25 mouse cellular contexts compared by ENCODE assay signal in the genomic region with DNA sequence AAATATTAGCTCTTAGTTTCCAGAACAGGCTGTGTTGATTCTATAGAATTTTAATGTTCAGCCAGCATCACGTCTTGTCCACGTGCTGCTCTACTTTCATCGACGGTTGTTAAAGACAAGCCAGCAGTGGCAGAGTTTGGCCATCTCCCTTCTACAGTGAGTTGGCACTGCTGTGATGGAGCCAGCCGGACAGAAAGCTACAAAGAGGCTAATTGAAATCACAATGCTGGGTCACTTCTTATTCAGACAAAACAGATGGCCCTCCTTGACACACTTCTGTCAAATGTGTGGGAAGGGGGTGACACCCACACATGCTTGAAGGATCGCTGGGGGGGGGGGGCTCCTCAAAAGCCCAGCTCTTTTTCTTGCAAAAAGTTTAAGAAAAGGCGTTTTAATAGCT. TPM values are rescaled to one million over a fixed set of nuclear protein-coding genes. Genes with fewer than 3 reads are reported as not detected.
A peak's percentile ranks its signal among the peaks of the same experiment; 100 is the strongest.
DNase-seq lines count a peak whose midpoint lies in the region; ATAC-seq and TF ChIP-seq lines count a peak whose summit lies in the region.
"Had no signal": no experiment of that assay in that cellular context is flagged by ENCODE, and none has a peak within 500 bp of the region (broad histone marks: within the 10 kb centered on the region; RNA-seq: fewer than 3 reads in every experiment).

No protein-coding gene starts in this region.

- DNase-seq in forebrain, embryonic 11.5 days (ENCODE audit: low spot score), result no peak
- DNase-seq in midbrain, postnatal 0 days (ENCODE audit: low spot score), result peak; percentile 32
- DNase-seq in brain, embryonic 14.5 days (ENCODE audit: low read depth), result peak; percentile 57
- DNase-seq: adrenal gland, postnatal 10 days; adrenal gland, postnatal 36 days; B cell, adult 2 months; cerebellum, adult 18-20 months; cerebellum, adult 9-10 months; cerebellum, postnatal 25 days; gastrocnemius, postnatal 25 days; heart, adult 2 months; kidney, adult 2 months had no signal

- no peak overlapping the region for H3K4me2 ChIP-seq in forebrain, embryonic 13.5 days
- no peak overlapping the region for H3K4me2 ChIP-seq in forebrain, embryonic 11.5 days (ENCODE audit: low read depth, low read length, severe bottlenecking)
- H3K4me2 ChIP-seq in hindbrain, embryonic 15.5 days, result no peak overlapping the region
- no peak overlapping the region for H3K4me2 ChIP-seq in hindbrain, embryonic 12.5 days (replicated peaks)
- no peak overlapping the region for H3K4me2 ChIP-seq in midbrain, postnatal 0 days (ENCODE audit: low read depth, low read length, poor library complexity, severe bottlenecking)
- H3K4me2 ChIP-seq in midbrain, embryonic 15.5 days, result no peak overlapping the region
- H3K4me2 ChIP-seq: embryonic facial prominence, embryonic 12.5 days; embryonic facial prominence, embryonic 15.5 days; forebrain, embryonic 12.5 days; heart, embryonic 11.5 days had no signal

- no peak for TF ChIP-seq CTCF in midbrain, postnatal 0 days (IDR thresholded peaks at IDR 0.05)
- no peak for TF ChIP-seq CTCF in brain, embryonic 14.5 days (IDR thresholded peaks at IDR 0.05; ENCODE audit: borderline replicate concordance, extremely low read depth, insufficient read depth, insufficient read length)

- H3K4me1 ChIP-seq in forebrain, embryonic 13.5 days, result peaks cover 7% of the 10 kb centered on the region
- no peaks in the 10 kb centered on the region for H3K4me1 ChIP-seq in forebrain, embryonic 11.5 days (replicated peaks; ENCODE audit: control insufficient read depth, insufficient read depth, low read length)
- H3K4me1 ChIP-seq in hindbrain, embryonic 15.5 days (replicated peaks), result peaks cover 6% of the 10 kb centered on the region; the same call in 1 of the 2 replicates
- no peaks in the 10 kb centered on the region for H3K4me1 ChIP-seq in hindbrain, embryonic 12.5 days
- peaks cover 8% of the 10 kb centered on the region; the same call in 1 of the 2 replicates for H3K4me1 ChIP-seq in midbrain, postnatal 0 days (ENCODE audit: insufficient read depth, low read length)
- H3K4me1 ChIP-seq in midbrain, embryonic 15.5 days, result peaks cover 14% of the 10 kb centered on the region

- H3K27ac ChIP-seq in forebrain, embryonic 13.5 days, result no peak overlapping the region
- H3K27ac ChIP-seq in forebrain, embryonic 11.5 days (ENCODE audit: low read depth, low read length), result no peak overlapping the region
- no peak overlapping the region for H3K27ac ChIP-seq in hindbrain, embryonic 15.5 days (replicated peaks)
- no peak overlapping the region for H3K27ac ChIP-seq in hindbrain, embryonic 12.5 days
- no peak overlapping the region for H3K27ac ChIP-seq in midbrain, postnatal 0 days (ENCODE audit: low read depth, low read length)
- no peak overlapping the region for H3K27ac ChIP-seq in midbrain, embryonic 15.5 days
- H3K27ac ChIP-seq: embryonic facial prominence, embryonic 12.5 days; embryonic facial prominence, embryonic 15.5 days; forebrain, embryonic 12.5 days; heart, adult 2 months had no signal

- H3K9ac ChIP-seq in forebrain, embryonic 13.5 days, result no peak overlapping the region
- no peak overlapping the region for H3K9ac ChIP-seq in forebrain, embryonic 11.5 days (ENCODE audit: low read length)
- H3K9ac ChIP-seq in hindbrain, embryonic 15.5 days, result no peak overlapping the region
- no peak overlapping the region for H3K9ac ChIP-seq in hindbrain, embryonic 12.5 days
- no peak overlapping the region for H3K9ac ChIP-seq in midbrain, postnatal 0 days (replicated peaks; ENCODE audit: low read length, poor library complexity, severe bottlenecking)
- no peak overlapping the region for H3K9ac ChIP-seq in midbrain, embryonic 15.5 days
- H3K9ac ChIP-seq: embryonic facial prominence, embryonic 12.5 days; embryonic facial prominence, embryonic 15.5 days; forebrain, embryonic 12.5 days had no signal

- no peaks in the 10 kb centered on the region for H3K27me3 ChIP-seq in forebrain, embryonic 13.5 days
- no peaks in the 10 kb centered on the region; the same call in 1 of the 2 replicates for H3K27me3 ChIP-seq in forebrain, embryonic 11.5 days (ENCODE audit: control insufficient read depth, insufficient read depth, low read length)
- H3K27me3 ChIP-seq in hindbrain, embryonic 15.5 days, result no peaks in the 10 kb centered on the region
- H3K27me3 ChIP-seq in hindbrain, embryonic 12.5 days, result no peaks in the 10 kb centered on the region
- H3K27me3 ChIP-seq in midbrain, postnatal 0 days (ENCODE audit: insufficient read depth, low read length), result no peaks in the 10 kb centered on the region
- H3K27me3 ChIP-seq in midbrain, embryonic 15.5 days (replicated peaks), result no peaks in the 10 kb centered on the region
- H3K27me3 ChIP-seq: CH12.LX; embryonic facial prominence, embryonic 12.5 days; embryonic facial prominence, embryonic 15.5 days; forebrain, embryonic 12.5 days; Patski had no signal

- peaks cover 9% of the 10 kb centered on the region; the same call in 1 of the 2 replicates for H3K36me3 ChIP-seq in forebrain, embryonic 13.5 days (ENCODE audit: poor library complexity, severe bottlenecking)
- no peaks in the 10 kb centered on the region for H3K36me3 ChIP-seq in forebrain, embryonic 11.5 days (ENCODE audit: control insufficient read depth, insufficient read depth, low read length)
- H3K36me3 ChIP-seq in hindbrain, embryonic 15.5 days, result no peaks in the 10 kb centered on the region; the same call in 1 of the 2 replicates
- H3K36me3 ChIP-seq in hindbrain, embryonic 12.5 days, result peaks cover 7% of the 10 kb centered on the region; the same call in 1 of the 2 replicates
- H3K36me3 ChIP-seq in midbrain, postnatal 0 days (ENCODE audit: insufficient read depth, low read length), result 0 out of 2 replicates have a peak, but pooled peaks cover 5% of the 10 kb centered on the region
- H3K36me3 ChIP-seq in midbrain, embryonic 15.5 days (replicated peaks), result no peaks in the 10 kb centered on the region
- H3K36me3 ChIP-seq: embryonic facial prominence, embryonic 15.5 days; G1E had no signal

- ATAC-seq in forebrain, embryonic 13.5 days, result 0 out of 2 replicates have a peak, but pooled peaks have one; percentile 12
- ATAC-seq in forebrain, embryonic 11.5 days (replicated peaks; ENCODE audit: low FRiP score), result no peak
- ATAC-seq in hindbrain, embryonic 15.5 days (ENCODE audit: low FRiP score, low read depth), result 0 out of 2 replicates have a peak, but pooled peaks have one; percentile 12
- ATAC-seq in hindbrain, embryonic 12.5 days (ENCODE audit: low FRiP score), result no peak
- ATAC-seq in midbrain, postnatal 0 days (ENCODE audit: low FRiP score), result no peak
- no peak for ATAC-seq in midbrain, embryonic 15.5 days (replicated peaks)
- ATAC-seq: forebrain, embryonic 16.5 days; intestine, postnatal 0 days; Patski had no signal

- H3K4me3 ChIP-seq in forebrain, embryonic 13.5 days, result no peak overlapping the region
- no peak overlapping the region for H3K4me3 ChIP-seq in forebrain, embryonic 11.5 days (ENCODE audit: low read depth, low read length)
- H3K4me3 ChIP-seq in hindbrain, embryonic 15.5 days, result no peak overlapping the region
- H3K4me3 ChIP-seq in hindbrain, embryonic 12.5 days, result no peak overlapping the region
- no peak overlapping the region for H3K4me3 ChIP-seq in midbrain, postnatal 0 days (ENCODE audit: low read depth, low read length)
- H3K4me3 ChIP-seq in midbrain, embryonic 15.5 days, result no peak overlapping the region
- H3K4me3 ChIP-seq: embryonic facial prominence, embryonic 12.5 days; embryonic facial prominence, embryonic 15.5 days; forebrain, embryonic 12.5 days; heart, adult 2 months had no signal

- H3K9me3 ChIP-seq in forebrain, embryonic 13.5 days (replicated peaks), result no peaks in the 10 kb centered on the region
- no peaks in the 10 kb centered on the region for H3K9me3 ChIP-seq in forebrain, embryonic 11.5 days (ENCODE audit: control insufficient read depth, low read length)
- H3K9me3 ChIP-seq in hindbrain, embryonic 15.5 days, result no peaks in the 10 kb centered on the region
- H3K9me3 ChIP-seq in hindbrain, embryonic 12.5 days (replicated peaks), result no peaks in the 10 kb centered on the region
- no peaks in the 10 kb centered on the region for H3K9me3 ChIP-seq in midbrain, postnatal 0 days (ENCODE audit: low read length)
- H3K9me3 ChIP-seq in midbrain, embryonic 15.5 days, result no peaks in the 10 kb centered on the region
- H3K9me3 ChIP-seq: embryonic facial prominence, embryonic 12.5 days; embryonic facial prominence, embryonic 15.5 days; forebrain, embryonic 12.5 days; G1E had no signal

- WGBS in forebrain, embryonic 13.5 days, result 59% methylated on average over 7 of the region's 7 CpGs
- WGBS in forebrain, embryonic 11.5 days, result 78% methylated on average over 7 of the region's 7 CpGs
- 50% methylated on average over 7 of the region's 7 CpGs for WGBS in hindbrain, embryonic 15.5 days
- WGBS in hindbrain, embryonic 12.5 days, result 67% methylated on average over 7 of the region's 7 CpGs
- 59% methylated on average over 7 of the region's 7 CpGs for WGBS in midbrain, postnatal 0 days
- WGBS in midbrain, embryonic 15.5 days, result 62% methylated on average over 7 of the region's 7 CpGs

- TF ChIP-seq POLR2A in brain, embryonic 14.5 days (IDR thresholded peaks at IDR 0.05; ENCODE audit: borderline replicate concordance, extremely low read depth, insufficient read depth, insufficient read length, poor library complexity, severe bottlenecking), result no peak

RNA-seq across cellular contexts. Expression of gene Clybl, which starts 12.6 kb away (rescaled TPM):
- polyA plus RNA-seq in forebrain, embryonic 13.5 days (2015; fragmentation: Nextera tagmentation; extraction: Ambion mirVana), result 21.0 and 22.9 TPM in 2 replicates
- polyA plus RNA-seq in forebrain, embryonic 11.5 days (2014; fragmentation: Nextera tagmentation; extraction: Ambion mirVana), result 34.3 and 35.3 TPM in 2 replicates
- 16.3 and 17.5 TPM in 2 replicates for polyA plus RNA-seq in hindbrain, embryonic 15.5 days (2015; fragmentation: Nextera tagmentation; extraction: Ambion mirVana)
- 16.5 and 20.3 TPM in 2 replicates for polyA plus RNA-seq in hindbrain, embryonic 12.5 days (2016; fragmentation: Nextera tagmentation; extraction: Ambion mirVana)
- 8.7 and 13.3 TPM in 2 replicates for total RNA-seq in midbrain, postnatal 0 days (2014; rRNA removed)
- 21.1 and 21.6 TPM in 2 replicates for polyA plus RNA-seq in midbrain, postnatal 0 days (2015; fragmentation: Nextera tagmentation; extraction: Ambion mirVana)
- 12.5 and 15.6 TPM in 2 replicates for polyA plus RNA-seq in midbrain, embryonic 15.5 days (2015; fragmentation: Nextera tagmentation; extraction: Ambion mirVana)
- polyA plus RNA-seq in brain, embryonic 14.5 days (2012; rRNA removed), result 10.1 and 11.7 TPM in 2 replicates

Comparison
In these comparisons a context has a peak if more than half of its experiments do, and no peak if none do; other contexts are left out.
1. ATAC-seq: peak in forebrain, embryonic 13.5 days (single experiment) and hindbrain, embryonic 15.5 days (single experiment); none in forebrain, embryonic 11.5 days (single experiment), hindbrain, embryonic 12.5 days (single experiment), midbrain, postnatal 0 days (single experiment) and midbrain, embryonic 15.5 days (single experiment).